Mouse (Mus musculus) kidney, adult 8-10 months (tissue): ENCODE measurements around the gene G430095P16Rik.

Experiments
- DNase-seq, 2 experiments: peaks; one replicate each; pipeline ENCODE4 v3.0.0; 2022

The G430095P16Rik gene

DNA sequence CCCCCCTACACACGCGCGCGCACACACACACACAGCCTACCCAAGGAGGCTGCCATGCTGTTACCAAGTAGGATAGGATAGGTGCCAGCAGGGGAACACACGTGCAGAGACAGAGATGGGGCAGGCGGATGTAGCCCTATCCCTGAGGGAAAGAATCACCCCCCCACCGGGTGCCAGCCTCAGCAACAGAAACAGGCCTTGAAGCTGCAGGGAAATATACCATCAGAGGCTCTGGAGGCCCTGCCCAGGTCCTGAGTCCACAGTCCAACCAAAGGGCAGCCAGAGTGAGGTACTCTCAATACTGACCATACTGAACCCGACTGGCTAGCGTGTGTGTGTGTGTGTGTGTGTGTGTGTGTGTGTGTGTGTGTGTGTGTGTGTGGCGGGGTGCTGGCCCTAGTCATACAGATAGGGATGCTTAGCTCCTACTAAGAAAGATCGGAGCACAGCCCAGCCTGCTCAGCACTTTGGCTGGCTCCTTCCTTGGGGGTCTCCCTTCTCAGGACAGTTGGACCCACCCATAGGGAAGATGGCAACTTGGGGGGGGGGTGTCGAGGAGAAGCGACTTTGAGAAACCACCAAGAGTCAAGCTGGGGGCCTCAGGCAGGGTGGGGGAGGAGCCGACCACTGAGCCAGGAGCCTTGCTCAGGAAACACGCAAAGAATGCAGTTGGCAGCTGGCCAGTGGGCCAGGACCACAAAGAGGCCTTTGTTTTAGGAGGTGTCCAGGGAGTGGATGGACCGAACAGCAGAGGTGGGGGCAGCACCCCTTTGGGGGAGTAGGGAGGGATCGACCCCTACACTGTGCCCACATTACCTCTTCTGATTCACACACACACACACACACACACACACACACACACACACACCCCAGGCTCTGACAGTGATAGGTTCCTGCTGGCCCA is 21.0 kb downstream of the G430095P16Rik start:
- peak; percentile 62 to 63 for DNase-seq

- no peak for DNase-seq
Measured at GRCm38 (mm10) chr8:84745032-84745925, 22.5 kb downstream of the G430095P16Rik start.

DNA sequence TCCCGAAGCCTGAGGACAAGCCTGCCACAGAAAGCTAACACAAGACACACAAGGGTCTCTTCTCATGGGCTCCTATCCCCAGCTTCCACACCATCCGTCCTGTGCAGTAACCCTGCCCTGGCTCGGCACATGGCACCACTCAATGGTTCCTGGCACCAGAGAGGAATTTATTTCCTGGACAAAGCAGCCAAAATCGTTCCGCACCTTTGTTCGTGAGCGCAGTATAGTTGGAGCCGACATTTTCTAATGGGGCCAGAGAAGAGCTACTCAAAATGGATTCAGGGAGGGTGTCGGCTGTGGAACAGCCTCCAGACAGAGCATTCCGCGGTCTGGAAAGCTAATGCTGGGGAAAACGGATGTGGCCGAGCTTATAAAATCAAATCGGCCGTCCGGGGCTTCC is 26.7 kb downstream of the G430095P16Rik start:
- no peak for DNase-seq

DNA sequence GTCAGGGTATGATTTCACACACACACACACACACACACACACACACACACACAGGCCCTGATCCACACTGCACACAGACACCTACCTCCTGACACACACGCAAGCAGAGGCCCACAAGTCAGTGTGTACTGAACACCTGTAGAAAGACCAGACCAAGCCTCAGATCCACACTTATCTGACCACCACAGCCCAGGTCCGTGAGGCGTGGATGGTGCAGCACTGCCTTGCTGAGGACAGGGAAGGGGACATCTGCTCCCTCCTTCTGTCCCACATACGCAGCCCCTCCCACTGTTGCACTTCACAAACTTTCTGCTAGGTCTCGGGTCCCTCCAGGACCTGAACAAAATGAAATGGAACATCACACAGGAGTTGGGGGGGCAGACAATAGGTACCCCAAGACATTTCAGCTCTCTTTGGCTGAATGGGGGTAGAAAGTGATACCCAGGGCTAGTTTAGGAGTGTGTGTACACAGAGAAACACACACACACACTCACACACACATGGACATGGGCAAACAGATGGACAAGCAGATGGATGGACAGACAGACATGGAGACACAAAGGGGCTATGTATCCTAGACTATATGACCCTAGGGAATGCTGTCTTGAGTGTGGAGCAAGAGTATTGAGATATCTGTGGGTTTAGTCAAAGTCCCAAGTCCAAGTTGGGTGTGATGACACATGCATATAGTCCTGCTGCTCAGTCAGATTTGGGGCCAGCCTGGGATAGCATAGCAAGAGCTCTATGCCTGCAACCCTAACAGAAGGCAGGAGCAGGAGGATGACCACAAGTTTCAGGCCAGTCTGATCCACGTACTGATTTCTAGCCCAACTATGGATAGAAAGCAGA is 30.2 kb downstream of the G430095P16Rik start:
- no peak for DNase-seq

- DNase-seq, result no peak
Measured at GRCm38 (mm10) chr8:84757501-84757900, 34.7 kb downstream of the G430095P16Rik start.

- no peak for DNase-seq
Measured at GRCm38 (mm10) chr8:84758308-84758707, 35.5 kb downstream of the G430095P16Rik start.

DNA sequence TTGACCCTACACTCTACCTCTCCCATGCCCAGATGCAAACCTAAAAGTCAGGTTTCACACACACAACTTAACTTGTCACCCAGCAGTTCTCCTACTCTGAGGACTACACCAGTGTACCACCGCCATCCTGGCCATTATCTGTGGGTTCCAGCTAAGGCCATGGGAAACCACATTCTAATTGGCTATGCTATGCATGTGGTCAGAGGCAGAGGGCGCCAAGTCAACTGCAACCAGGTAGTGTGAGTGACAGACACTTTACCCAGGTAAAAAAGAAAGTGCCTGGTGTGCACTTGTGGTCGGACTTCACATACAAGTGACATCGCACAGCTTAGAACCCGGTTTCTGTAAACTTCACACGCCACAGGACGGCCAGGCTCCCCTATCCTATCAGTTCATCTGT is 36.3 kb downstream of the G430095P16Rik start:
- peak in 1 of 2 experiments; percentile 60 for DNase-seq

DNA sequence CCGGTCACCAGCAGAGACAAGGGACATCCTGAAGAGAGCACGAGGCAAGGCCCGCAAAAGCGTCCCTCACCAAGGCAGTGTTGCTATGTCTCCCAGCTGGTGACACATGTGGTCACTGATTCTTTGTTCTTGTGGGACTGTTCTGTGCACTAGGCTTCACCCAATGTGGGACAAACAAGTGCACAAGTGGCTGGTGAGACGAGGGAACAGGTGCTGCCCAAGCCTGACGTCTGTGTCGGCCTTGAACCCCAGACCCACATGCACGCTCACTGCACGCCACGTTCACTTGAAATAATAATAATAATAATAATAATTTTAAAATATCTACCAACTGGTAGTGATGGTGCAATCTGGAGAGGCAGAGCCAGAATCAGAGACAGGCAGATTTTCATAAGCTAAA is 36.9 kb downstream of the G430095P16Rik start:
- DNase-seq, result no peak

DNA sequence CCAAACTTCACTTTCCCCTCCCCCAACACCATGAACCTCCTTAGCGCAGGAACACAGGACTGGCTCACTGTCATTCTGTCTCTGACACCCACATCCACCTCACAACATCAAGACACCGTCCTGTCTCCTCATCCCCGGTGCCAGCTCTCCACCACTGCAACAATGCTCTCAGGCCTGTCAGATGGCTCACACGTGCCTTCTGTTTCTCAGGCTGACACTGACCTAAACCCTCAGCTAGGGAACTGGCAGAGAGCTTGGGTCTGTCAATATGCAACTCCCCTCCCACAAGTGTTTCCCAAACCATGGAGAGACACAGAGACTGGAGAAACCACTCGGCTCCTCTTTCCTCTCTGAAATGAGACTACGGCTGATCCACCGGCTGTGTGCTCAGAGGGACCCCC is 37.6 kb downstream of the G430095P16Rik start:
- no peak for DNase-seq

DNA sequence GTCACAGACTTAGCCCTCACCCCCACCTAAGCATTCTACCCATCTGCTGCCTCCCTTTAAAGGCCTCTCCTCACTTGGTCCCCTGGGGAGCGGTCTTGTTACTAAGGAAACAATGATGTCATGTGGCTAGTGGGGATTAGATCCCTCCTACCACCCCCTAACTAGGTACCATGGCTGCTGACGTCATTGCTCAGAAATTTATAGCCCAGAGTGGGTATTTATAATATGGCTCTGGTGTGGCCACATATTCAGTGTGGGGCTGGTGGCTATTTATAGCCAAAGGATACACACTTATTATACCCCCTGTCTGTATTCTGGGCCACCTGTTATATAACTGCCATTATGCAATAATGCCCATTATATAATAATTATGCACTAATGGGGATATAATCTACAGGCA is 38.1 kb downstream of the G430095P16Rik start:
- DNase-seq, result no peak

DNA sequence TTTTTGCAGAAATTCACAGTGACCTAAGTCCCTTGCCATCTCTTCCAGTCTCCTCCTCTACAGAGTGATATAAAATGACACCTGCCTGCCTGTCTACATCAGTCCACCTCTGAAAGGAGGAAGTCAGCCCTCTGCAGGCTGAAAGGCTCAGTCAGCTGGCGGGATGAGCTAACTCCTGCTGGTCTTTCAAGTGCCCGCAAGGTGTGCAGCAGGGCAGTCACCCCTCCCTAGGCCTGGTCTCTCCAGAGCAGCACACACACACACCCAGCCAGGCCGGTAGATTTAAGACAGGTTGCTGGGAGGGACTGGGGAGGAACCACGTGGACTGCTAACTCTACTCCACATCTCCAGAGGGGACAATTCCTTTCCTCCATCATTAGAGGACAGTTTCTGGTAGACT is 41.3 kb downstream of the G430095P16Rik start:
- no peak for DNase-seq

- DNase-seq, result no peak
Measured at GRCm38 (mm10) chr8:84764870-84765495, 42.2 kb downstream of the G430095P16Rik start.

GRCm38 (mm10) chr8:84765629-84766028 is 42.8 kb downstream of the G430095P16Rik start:
- DNase-seq, result no peak

DNA sequence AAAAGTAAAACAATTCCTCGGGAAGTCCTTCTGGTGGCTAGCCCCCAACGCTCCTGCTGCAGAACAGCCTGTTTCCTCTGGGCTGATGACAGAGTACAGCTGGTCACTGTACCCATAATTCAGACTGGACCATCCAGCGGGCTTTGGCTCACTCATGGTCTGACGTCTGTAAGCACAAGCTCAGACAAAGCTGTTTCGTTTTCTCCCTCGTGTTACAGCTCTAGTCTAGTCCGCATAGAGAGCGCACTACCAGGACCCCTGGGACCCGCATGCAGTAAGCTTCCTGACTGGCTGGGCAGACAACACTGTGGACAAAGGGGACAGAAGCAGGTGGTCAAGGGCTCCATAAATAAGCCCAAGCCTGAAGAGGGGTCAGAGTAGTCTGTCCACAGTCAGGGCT is 43.6 kb downstream of the G430095P16Rik start:
- DNase-seq, result no peak

DNA sequence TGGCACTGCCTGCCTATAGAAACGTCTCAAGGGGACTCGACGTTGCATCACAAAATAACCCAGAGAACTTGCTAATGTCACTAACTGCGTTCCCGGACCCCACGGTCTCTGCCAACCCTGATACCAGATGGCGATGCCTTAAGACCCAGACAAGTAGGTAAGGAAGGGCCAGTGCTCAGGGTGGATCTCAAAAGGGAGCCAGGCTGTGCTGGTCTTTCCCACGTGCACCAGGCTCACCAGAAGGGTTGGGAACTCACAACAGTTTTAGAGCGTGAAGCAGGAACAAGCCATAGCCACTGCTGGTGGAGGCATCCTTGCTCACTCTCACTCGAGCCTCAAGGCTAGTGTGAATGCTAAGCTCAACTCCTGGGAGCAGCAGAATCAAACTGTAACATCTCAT is 44.4 kb downstream of the G430095P16Rik start:
- DNase-seq, result no peak

DNA sequence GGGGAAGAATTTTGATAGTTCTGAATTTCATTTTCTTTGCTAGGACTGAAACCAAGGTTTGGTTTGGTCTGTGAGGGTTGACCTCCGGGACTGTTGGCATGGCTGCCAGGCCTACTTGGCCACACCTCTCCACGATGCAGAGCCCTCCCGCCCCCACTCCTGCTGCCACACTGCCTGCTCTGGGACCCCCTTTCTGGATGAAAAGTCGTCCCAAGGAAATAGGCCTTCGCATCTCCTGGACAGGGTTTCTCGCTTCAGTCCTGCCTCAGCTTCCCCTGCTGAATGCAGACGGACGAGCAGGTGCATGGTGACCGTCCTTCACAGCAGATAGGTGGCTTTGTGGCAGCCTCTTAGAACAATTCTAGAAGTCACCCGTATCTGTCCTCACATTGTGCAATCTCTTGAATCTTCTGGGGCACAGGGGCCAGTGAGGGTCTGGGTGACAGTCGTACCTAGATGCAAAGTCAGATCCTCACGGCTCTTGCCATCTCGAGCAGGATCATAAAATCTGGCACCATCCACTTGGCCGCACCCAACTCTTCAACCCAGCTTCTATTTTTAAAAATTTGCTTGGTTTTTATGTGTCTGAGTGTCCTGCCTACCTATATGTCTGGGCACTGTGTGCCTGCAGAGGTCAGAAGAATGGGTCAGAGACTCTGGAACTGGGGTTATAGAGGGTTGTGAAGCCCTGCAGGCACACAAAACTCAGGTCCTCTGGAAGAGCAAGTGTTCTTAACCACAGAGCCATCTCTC is 45.7 kb downstream of the G430095P16Rik start:
- DNase-seq, result no peak

GRCm38 (mm10) chr8:84769324-84769723 is 46.5 kb downstream of the G430095P16Rik start:
- DNase-seq, result no peak

DNA sequence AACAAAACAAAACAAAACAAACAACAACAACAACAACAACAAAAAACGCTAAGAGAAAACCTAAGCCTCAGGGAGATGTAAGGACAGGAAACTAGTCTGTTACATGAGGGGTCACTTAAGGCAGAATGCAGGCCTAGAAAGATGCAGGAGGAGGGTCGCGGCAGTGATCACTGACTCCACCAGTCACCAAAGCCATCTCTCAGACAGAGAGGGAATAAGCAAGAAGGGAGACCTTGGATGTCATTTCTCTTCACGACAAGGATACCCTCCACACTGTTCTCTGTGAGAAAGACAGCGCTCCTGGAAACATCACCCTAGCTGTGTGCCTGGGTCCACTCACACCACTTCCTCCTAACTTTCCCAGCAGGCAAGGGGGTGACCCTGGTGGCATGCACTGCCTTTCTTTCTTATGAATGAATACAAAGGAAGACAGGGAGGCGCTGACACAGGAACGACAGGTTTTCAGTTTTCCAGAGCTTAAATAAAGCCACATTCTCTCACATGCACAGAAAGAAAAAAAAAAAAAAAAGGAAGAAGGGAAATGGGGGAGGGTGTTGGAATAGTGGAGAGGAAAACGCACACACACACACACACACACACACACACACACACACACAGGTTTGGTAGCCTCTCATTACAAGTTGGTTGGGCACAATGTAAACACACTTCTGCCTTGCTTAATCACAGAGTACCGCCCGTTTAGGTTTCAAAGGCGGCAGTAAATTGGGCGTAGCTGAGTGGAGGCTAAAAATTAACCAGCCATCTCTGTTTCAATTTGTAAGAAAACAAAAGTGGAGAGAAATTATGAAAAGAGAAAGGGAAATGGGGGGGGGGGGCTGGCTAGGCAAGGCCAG is 47.5 kb downstream of the G430095P16Rik start:
- no peak for DNase-seq

DNA sequence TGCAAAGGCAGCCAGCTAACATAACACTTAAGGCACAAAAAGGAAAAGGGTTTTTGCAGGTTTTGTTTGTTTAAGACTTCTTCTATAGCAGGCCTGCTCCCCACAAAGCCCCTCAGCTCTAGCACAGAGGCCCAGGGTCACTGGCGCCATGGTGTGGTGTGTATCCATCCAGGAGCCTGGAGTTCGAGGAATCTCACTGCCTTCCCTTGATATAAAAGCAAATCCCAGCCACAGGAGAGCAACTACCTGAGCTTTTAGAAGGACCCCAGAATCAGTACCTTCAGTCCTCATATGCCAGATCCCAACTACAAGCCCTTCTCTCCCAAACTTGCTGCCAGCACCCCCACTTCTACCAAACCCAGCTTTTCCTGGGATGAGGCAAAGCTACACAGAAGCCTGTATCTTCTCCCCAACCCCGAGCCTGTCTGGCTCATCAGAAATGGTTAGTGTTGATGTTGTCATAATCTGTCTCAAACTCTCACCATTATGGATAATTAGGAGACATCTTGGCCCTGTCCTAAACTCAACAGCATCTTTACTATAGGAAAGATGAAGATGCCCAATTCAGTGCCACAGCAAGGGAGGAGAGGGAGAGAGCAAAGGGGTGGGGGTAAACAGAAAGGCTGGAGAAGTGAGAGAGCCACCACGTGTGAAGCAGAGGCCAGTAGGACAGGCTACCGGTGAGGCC is 48.3 kb downstream of the G430095P16Rik start:
- DNase-seq, result no peak

- no peak for DNase-seq
Measured at GRCm38 (mm10) chr8:84771941-84772378, 49.2 kb downstream of the G430095P16Rik start.
